Mouse (Mus musculus) small intestine, adult 2 months (tissue): ENCODE data around the gene Hpse2.

Source experiments
- CTCF ChIP-seq: fragments of 200-500 bp; IDR thresholded peaks from 2 replicates; pipeline ENCODE4 v1.5.1; 2012; ENCODE audit warnings: low read depth, mild to moderate bottlenecking, control low read depth, inconsistent platforms, low read length, moderate library complexity, mixed read lengths; ENCODE audit not compliant: insufficient replicate concordance, insufficient read length; ENCODE audit errors: extremely low read depth
- POLR2A ChIP-seq: fragments of 200-500 bp; IDR thresholded peaks from 2 replicates; pipeline ENCODE4 v1.6.1; 2012; ENCODE audit warnings: low read depth, mild to moderate bottlenecking, control low read depth, inconsistent platforms, low read length, moderate library complexity

DNA sequence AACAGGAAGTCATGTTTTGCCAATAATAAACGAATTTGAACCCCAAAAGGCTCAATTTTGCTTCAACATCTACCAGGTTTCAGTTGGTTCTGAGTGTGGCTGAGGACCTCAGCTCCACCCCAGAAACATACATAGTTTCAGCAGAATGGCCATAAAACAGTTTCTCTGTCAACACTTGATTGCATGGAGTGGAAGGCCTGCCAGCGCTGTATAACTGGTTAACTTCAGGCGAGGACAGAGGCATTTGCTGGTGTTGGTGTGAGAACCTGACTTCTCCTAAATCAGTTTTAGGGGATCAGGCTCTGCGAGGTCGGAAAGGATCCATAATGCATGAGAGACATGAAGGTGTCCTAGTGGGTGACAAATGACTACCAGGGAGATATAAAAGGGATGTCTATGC, 578.0 kb downstream of the Hpse2 start:
- TF ChIP-seq POLR2A, result no peak
- no peak for TF ChIP-seq CTCF
